Mouse (Mus musculus) heart, adult 10 weeks (tissue): Measurements from ENCODE around the gene Lrrc74a. TPM values are rescaled to one million over a fixed set of nuclear protein-coding genes. Genes with fewer than 3 reads are reported as not detected.

Experiments
- polyA plus RNA-seq: library from polyadenylated mRNA; stranded (reverse); fragments of 350-450 nt; fragmentation: Illumina TruSeq; extraction: RNeasy Lipid Tissue Mini Kit (QIAGEN cat#74804); gene quantifications from one replicate; pipeline ENCODE4 v1.2.3, GENCODE M21; 2014; ENCODE audit warnings: low read depth, low replicate concordance

Lrrc74a gene
- not detected for polyA plus RNA-seq

DNA sequence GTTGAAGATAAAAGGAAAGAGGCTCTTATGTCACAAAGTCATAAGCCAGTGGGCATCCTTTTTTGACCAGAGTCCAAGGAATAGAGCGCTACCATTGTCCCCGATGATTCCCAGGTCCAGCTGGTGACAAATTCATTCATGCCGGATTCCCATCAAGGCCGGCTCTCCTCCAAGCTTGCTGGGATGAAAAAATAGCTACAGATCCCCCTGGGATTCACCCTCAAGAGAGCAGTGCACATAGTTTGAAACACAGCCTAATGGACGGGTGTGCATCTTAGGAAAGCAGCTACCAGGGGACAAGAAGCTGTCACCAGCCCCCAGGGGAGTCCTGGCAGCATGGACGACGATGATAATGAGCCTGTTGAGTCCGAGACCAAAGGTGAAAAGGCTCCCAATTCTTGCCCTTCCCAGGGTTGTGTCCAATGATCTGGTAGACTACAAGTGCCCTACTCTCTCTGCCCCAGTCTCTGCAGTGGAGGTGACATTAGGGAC is at the start of gene Lrrc74a:
Gene Lrrc74a (plus strand): TSS at position 51 of the 492 bp plus-strand sequence.

DNA sequence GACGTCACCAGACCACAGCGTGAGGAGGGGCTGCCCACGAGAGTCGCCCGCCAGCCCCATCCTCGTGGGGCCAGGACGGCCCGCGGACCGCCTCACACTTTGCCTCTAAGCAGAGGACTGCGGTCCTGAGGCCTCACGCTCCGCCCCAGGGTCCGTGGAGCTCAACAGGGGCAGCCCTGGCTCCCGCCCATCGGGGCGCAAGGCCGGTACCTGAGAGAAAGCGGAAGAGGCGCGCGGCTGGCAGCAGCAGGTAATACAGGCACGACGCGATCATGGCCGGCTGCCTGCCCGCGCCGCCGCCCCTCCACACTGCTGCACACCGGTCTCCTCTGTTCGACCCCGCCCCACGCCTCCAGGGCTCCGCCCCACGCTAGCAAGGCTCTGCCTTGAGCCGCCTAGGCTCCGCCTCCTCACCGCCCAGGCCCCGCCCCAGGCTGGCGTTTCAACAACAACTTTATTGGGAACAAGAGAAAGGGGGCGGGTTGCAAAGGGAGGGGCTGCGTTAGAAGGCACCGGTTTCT is 8.0 kb upstream of the Lrrc74a start, which contains the start of gene Angel1:
Gene Angel1 (minus strand): TSS at position 341 of the 521 bp plus-strand sequence.

Other genes with a start within 250 kb of the Lrrc74a start
- 7.2 TPM for gene Vash1, start 55.7 kb upstream of the Lrrc74a start, polyA plus RNA-seq
- gene Angel1, start 7.9 kb upstream of the Lrrc74a start, polyA plus RNA-seq = 5.4 TPM
- 23.8 TPM for gene Irf2bpl, start 150.4 kb downstream of the Lrrc74a start, polyA plus RNA-seq
- 38.8 TPM for gene Cipc, start 212.7 kb downstream of the Lrrc74a start, polyA plus RNA-seq